ENCODE assay signal across 20 mouse cellular contexts in the genomic region with DNA sequence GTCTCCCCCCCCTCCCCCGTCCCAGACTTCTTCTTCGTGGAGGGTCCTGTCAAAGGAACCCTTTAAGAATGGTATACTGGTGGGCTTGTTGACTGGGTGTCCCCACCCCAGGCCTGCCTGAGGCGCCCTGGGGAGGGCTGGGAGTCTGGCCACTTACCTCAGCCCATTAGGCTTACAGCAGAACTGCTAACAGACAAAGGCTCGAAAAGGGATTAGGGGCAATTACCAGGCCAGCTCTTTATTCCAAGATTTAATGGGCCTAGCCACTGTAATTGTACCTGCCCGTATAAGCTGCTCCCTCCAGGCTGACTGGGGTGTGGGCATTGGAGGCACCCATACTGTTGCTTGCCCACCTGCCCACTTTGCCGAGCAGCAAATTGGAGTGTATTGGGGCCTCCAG.
"Had no signal": no experiment of that assay in that cellular context is flagged by ENCODE, and none has a peak within 500 bp of the region (broad histone marks: within the 10 kb centered on the region; RNA-seq: fewer than 3 reads in every experiment).

No protein-coding gene starts in this region.

- DNase-seq: kidney, adult 2 months; kidney, postnatal 36 days; left cerebral cortex, postnatal 4 days; liver, postnatal 0 days; lung, embryonic 14.5 days; lung, postnatal 36 days; midbrain, embryonic 14.5 days; thymus, adult 18-20 months; thymus, postnatal 14 days; thymus, postnatal 4 days had no signal

- H3K9ac ChIP-seq: limb, embryonic 12.5 days; limb, embryonic 15.5 days; liver, embryonic 14.5 days; liver, postnatal 0 days; lung, embryonic 14.5 days; neural tube, embryonic 12.5 days; neural tube, embryonic 15.5 days had no signal

- ATAC-seq: liver, postnatal 0 days; lung, postnatal 0 days had no signal

- H3K4me3 ChIP-seq: limb, embryonic 12.5 days; limb, embryonic 15.5 days; megakaryocyte, embryonic 14.5 days; neural tube, embryonic 12.5 days; neural tube, embryonic 15.5 days had no signal

- H3K27ac ChIP-seq: kidney, postnatal 0 days; limb, embryonic 12.5 days; limb, embryonic 15.5 days; liver, embryonic 14.5 days; neural tube, embryonic 12.5 days; neural tube, embryonic 15.5 days had no signal

- H3K4me1 ChIP-seq: limb, embryonic 15.5 days; megakaryocyte, embryonic 14.5 days; neural tube, embryonic 12.5 days; neural tube, embryonic 15.5 days had no signal

- H3K4me2 ChIP-seq: limb, embryonic 12.5 days; limb, embryonic 15.5 days; liver, embryonic 11.5 days; lung, embryonic 14.5 days; midbrain, embryonic 11.5 days; neural tube, embryonic 12.5 days; neural tube, embryonic 15.5 days had no signal

- H3K9me3 ChIP-seq: limb, embryonic 12.5 days; limb, embryonic 15.5 days; neural tube, embryonic 12.5 days; neural tube, embryonic 15.5 days had no signal

- H3K36me3 ChIP-seq: limb, embryonic 12.5 days; limb, embryonic 15.5 days; neural tube, embryonic 12.5 days; neural tube, embryonic 15.5 days had no signal

- H3K27me3 ChIP-seq: neural tube, embryonic 12.5 days had no signal
